Mouse (Mus musculus): ENCODE results near the gene Folh1.
"Not testable (repeated sequence)": the region's sequence is repeated elsewhere in the genome, so short reads cannot be mapped to it uniquely, and the experiment has no call there.

Folh1 gene

DNA sequence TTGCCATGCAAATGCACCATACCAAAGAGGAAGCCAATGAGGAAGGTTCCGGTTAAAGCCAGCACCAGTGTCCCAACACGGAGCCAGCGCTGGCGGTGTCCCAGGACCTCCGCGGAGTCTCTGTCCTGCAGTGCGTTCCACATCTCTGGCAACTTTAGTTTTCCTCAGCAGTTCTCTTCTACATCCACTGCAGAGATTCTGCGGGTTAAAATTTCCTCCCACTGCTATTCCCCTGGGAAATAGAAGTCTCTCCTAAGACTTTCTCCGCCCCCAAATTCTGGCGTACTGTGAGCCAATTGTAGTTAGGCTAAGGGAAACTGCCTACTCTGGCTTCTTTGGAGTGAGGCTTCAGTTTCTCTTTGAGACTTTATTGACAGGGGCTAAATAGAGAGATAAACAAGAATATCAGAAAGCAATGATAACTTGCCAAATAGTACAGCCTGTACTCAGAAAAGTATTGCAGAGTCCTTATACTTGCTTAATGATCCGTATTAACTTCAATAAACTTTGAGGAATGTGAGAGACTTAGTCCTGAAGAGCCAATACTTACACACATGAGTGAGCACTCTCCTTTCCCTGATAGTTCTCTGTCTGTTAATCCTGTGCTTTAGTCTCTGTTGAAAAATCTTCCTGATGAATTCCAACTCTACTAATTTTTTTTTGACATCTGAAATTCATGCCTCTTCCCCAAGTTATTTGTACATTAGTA is at the start of gene Folh1:
Gene Folh1, minus strand, starts transcription at position 327 of the 709 bp plus-strand sequence.
- DNase-seq (ENCODE audit: low read depth, low spot score), result peak; percentile 40

DNA sequence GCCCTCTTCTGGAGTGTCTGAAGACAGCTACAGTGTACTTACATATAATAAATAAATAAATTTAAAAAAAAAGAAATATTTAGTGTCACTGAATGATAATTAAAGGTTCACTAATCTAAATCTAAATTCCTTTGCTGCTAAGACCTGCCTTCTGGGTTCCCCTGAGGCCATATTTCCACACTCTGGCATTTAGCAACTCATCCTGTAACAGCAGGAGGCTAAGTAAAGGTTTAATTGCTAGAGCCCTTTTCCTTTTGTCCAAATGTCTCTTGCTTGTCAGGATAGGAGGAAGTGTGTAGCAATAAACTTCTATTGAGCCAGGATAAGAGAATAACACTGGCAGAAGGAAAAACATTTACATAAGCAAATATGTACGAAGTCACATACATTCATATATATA is 40.7 kb upstream of the Folh1 start:
- DNase-seq (ENCODE audit: low read depth, low spot score), result no peak

DNA sequence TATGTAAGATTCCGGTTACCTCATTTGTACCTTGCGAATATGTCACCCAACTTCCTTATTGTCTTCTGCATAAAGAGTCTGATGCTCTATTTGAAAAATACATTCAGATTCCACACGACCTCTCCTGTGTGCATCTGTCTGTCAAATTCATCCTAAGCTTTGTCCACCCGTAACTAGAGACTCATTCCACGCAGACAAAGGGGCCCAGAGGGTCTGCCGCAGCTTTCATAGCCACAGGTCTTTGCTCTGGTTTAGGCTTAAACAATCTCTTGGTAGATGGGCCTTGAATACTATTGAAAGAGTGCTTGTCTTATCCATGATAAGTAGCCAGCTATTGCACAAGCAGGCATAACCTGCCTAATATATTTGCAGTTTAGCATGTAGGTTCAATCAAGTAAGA is 40.0 kb upstream of the Folh1 start:
- not testable (repeated sequence) for DNase-seq (ENCODE audit: low read depth, low spot score)

DNA sequence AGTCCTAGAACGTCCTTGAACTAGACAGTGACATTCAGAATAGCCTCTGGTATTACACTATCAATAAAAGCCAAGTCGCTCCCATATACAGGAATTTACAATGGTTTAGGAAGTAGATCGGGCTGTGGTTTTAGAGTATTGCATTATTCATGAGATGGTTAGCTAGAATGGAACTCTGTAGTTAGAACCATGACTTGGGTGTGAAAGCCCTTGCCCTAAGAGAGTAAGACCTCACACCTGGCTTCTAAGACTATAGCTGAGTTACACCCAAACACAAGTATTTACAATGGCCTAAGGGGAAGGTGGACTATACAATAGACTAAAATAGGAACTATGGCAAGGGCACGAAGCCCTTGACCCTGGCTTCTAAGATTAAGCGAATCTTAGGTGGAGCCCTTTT is 39.5 kb upstream of the Folh1 start:
- DNase-seq (ENCODE audit: low read depth, low spot score), result not testable (repeated sequence)

DNA sequence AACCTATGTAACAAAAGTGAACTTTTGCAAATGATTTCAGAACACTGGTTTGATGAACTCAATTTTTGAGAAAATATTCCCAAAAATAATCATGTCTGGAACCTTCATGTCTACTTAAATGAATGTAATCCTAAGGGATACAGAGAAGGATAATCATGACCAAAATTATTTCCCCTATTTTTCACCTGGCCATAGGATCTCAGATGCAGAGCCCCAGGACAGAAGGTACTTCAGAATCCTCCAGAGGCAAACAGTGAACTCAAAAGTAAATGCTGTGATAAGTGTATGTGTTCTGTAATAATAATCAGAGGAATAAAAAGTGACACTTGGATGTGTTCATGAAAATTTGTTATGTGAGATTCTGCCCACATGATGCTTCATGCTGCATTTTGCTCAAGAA is 19.0 kb upstream of the Folh1 start, which contains the start of gene Vmn2r77:
Gene Vmn2r77, plus strand, starts transcription at position 301 of the 400 bp plus-strand sequence.
- no peak for DNase-seq (ENCODE audit: low read depth, low spot score)

DNA sequence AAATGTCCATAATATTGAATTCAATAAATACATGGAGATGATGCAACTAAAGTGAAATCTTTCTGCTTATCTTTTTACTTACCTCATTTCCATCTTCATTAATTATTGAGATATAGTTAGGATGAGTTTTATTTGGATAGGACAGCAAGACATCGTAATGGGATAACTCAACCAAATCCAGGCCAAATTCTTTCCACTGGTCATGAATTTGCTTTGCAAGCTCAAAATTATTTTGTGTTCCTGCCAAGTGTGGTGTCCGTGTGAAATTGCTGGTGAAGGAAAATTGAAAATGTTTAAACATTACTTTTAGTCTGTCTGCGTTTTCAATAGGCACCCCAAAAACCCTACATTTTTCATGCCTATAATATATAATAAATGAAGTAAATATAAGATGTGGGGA is 4.1 kb downstream of the Folh1 start:
- no peak for DNase-seq (ENCODE audit: low read depth, low spot score)

DNA sequence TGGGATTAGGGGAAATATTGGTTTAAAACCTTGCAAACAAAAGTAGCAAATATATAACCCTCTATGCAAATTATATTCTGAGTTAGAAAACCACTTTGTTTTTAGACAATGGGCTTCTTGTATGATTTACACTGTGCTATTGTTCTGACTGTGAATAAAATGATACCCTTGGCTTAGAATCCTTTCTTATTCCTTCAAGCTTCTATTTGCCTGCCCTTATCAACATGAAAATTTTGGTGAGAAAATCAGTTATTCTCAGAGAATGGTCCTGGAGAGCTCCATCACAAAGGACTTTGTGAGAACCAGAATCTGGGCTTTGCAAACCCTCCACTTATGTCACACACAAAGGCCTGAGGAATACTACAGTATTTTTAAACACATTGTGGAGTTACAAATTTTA is 11.1 kb downstream of the Folh1 start:
- no peak for DNase-seq (ENCODE audit: low read depth, low spot score)

DNA sequence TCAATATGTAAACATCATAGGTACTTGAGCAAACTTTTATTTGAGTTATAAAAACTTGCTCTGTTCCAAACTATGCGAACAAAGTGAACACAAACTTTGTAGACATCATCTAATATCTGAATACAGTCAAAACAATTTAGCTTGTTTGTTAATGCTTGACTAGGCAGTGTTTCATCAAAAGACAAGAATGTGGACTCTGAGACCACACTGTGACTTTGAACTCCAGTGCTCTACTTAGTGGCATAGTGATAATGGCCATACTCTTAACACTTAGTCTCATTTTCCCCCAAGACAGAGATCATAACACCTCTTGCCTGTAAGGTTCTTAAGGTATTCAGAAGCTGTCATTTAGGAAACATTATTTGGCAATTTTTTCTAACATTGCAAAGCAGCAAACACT is 15.0 kb downstream of the Folh1 start:
- no peak for DNase-seq (ENCODE audit: low read depth, low spot score)

DNA sequence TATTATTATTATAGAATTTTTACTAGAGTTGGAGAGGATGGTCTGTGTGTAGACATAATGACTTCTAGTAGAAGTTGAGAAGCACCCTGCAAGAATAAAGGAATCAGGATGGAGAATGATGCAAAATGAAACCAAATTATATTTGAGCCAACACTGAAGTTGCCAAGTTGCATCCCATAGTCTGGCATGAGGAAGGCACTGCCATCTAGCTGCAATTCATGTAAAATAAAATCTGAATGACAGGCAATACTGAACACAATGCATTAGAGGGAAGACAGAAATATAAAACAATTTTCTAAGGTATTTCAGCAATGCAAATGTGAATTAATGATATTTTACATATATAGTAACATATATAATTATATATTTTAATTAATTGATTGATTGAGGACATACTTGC is 50.7 kb downstream of the Folh1 start:
- no peak for DNase-seq (ENCODE audit: low read depth, low spot score)

DNA sequence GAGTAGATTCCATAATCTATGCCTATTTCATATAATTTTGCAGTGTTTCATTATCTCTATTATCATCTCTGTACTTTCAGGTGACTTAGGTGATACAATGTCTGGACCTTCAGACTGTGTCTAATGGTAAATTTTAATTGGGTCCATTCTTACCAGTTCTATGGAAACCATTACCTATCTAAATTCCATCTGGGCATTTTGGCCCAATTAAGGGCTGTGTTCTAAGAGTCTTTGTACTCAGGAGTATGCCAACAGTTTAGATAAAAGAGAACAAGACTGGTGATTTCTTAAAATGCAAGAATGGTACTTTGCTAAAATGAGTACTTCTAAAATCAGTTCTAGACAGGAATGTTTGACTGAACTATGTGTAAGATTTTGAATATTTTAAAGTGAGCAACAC is 87.7 kb downstream of the Folh1 start, which contains the start of gene Olfr292:
Gene Olfr292, plus strand, starts transcription at position 301 of the 400 bp plus-strand sequence.
- DNase-seq (ENCODE audit: low read depth, low spot score), result no peak

All from mesoderm, embryonic 11.5 days (tissue).